Mouse (Mus musculus) cerebellum, adult (tissue): ENCODE measurements around the gene Stk32c.

ENCODE experiments used
- ATAC-seq: cut with Nextera tagmentation; 2 replicates; pipeline ENCODE4 v1.9.2; 2017; ENCODE audit warnings: mild to moderate bottlenecking, moderate library complexity, mixed read lengths; ENCODE audit not compliant: insufficient number of reproducible peaks, low FRiP score, low TSS enrichment

Stk32c gene

DNA sequence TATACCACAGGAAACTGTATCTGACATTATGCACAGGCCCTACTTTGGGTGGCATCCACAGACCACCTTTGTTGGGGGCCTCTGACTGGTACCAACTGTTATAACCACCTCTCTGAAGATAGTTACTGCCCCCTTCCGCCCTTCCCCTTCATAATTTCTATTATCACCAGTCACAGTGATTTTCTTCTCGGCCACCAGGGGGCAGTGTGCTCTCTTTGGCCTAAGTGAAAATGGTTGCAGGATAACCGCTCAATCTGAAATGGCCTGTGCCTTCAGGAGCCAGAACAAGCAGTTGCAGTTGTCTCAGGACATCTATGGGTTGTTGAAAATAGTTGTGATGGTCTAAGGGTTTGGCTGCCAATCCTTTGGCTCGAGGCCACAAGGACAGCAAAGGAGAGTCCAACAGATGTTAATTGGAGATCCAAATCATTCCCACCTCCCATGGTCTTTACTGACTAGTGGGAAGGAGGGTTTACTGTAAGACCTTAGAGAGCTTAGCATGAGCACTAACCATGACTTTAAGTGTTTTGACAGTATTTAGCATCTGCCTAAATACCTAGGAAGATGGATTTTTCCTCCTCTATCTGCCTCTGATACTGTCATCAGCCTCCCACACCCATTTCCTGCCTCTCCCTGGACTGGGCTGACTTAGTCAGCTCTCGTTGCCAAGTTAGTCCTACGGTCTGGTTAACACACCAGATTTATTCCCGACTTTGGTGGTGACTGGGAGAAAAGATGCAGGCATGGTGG lies 4.9 kb downstream of the Stk32c start:
- ATAC-seq = 0 out of 2 replicates have a peak, but pooled peaks have one; percentile 27

DNA sequence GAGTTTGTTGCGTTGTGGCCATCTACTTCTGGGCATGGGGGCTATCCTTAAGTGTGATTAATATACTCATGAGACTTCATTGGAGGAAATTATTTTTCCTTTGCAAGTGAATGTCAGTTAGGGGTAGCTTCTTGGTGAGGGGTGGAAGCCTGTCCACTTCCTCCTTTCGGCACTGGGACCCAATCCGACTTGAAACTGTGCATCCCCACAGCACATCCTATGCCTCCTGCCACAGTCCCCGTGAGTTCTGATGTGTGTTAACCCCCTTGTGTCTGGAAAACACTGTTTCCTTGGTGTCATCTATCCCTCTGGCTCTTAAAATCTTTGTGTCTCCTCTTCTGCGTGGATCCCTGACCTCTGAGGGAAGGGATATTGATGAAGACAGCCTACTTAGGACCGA lies 11.9 kb downstream of the Stk32c start:
- no peak for ATAC-seq

- peak; percentile 74; the same call in 1 of the 2 replicates for ATAC-seq
Measured at GRCm38 (mm10) chr7:139200108-139200507, 13.0 kb downstream of the Stk32c start.

- ATAC-seq = no peak
Measured at GRCm38 (mm10) chr7:139197022-139197421, 16.1 kb downstream of the Stk32c start.

DNA sequence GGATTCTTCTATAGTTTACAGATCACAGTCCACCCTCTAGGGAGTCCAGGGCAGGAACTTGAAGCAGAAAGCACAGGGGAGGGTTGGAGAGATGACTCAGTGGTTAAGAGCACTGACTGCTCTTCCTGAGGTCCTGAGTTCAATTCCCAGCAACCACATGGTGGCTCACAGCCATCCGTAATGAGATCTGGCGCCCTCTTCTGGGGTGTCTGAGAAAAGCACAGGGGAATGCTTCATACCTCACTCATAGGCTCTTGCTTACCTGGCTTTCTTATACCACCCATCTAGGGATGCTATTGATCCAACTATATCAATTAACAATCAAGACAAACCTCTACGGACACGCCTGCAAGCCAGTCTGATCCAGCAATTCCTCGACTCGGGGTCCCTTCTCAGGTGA lies 21.5 kb downstream of the Stk32c start:
- ATAC-seq = no peak

DNA sequence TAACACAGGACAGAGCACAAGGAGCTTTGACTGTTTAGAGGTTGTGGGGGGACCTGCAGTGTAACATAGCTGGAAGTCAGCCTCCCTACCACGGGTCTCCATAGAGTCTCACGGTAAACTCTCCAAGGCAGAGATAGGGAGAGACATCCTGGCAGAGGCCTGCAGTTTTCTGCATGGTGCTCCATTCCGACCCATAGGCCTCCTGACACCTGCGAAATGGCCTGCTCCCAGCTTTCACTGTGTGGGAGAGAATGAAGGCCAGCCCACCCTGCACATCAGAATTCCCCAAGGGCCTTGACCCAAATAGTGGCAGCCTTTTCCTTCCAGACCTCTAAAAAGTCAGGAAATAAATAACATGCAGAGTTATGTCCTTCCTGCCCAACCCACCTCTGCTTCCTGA lies 22.5 kb downstream of the Stk32c start:
- ATAC-seq = no peak

DNA sequence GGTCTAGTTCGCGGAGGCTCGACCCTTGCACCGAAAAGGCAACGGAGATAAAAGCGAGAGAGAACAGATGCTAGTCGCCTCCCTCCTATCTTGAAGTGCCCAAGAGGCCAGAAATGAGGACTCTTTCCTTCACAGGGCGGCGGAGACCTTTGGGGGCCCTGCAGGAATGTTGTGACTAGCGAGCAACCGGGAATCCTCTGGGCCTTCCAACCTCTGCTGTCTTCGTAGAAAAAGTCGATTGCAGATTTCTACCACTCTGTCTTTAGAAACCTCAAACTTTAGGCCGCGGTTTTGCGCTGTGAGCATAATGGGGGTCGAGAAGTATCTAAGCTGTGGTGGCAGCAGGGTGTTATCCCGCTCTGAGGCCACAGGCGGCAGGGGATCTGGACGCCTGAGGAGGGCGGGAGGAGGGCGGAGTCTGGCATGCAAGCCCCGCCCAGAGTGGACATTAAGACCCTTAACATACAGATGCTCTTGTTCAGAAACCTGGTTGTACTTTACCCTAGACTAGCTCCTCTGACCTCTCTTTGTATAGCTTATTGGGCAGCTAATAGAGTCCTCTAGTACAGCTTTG lies 24.4 kb downstream of the Stk32c start:
- no peak for ATAC-seq

DNA sequence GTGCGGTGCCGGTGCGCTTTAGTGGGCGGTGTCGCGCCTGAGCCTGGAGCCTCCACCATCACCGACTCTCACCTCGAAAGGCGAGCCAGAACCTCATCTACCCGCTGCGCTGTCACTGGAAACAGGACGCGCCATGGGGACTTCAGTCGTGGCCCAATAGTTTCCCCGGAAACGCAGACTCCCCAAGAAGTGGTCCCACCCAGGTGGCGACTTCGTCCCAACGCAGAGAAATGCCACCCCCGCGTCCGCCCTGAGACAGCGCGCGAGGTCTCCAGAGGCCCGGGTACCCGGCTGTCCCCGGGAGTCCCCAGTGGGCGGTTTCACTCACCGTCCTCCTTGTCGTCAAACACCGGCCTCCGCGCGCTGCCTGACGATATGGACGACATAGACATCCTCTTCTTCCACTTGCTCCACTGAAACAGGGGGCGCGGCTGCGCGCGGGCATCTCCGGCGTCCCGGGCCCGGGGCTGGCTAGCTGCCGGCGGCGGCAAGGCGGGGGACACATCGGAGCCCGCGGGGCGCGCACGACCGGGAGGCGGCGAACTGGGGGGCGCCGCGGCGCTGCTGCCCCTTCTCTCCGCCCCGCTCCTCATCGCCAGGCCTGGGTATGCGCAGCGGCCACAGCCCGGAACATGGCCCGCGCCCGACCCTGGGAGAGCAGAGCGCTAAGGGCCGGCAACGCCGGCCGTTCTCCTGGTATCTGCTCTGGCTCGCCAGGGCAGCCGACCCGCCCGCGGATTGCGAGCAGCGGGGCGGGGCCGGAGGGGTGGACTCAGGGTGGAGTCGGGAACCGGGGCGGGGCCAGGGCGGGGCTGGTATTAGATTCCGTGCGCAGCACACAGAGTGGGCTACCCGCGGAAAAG lies 25.1 kb downstream of the Stk32c start:
- ATAC-seq = peak; percentile 81; the same call in 1 of the 2 replicates

GRCm38 (mm10) chr7:139187277-139187676 lies 25.8 kb downstream of the Stk32c start:
- no peak for ATAC-seq

DNA sequence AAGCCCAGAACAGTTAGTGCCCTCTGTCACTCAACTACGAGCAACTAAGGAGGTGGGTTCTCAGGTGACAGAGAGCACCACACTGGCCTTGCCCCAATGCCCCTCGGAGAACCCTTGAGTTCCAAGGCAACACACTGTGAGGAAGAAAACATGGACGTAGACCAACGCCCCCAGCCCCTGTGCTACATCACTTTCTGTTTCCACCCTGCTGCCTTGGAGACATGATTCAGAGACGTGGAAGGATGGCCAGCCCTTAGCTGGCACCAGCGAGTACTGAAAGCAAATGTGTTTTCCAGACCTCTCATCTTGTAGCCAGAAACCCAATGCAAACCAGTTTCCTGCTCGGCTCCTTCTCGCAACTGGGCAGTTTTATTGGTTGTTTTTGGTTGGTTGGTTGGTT lies 26.7 kb downstream of the Stk32c start:
- ATAC-seq = no peak

DNA sequence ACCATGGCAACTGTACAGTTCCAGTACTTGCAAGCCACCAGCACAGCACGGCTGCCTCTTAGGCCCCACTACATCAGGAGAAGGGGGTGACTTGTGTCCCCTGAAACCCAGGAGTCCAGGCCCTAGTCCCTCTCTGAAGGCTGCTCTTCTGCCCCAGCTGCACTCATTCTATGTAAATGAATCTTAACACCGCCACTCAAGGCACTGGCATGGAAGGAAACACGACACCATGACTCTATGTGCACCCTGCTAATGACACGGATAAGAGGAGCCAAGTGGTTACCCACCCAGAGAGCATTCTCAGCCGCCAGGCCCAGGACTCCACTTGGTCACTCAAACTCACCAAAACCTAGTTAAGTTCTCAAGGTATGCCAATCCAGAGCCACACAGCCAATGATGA lies 27.1 kb downstream of the Stk32c start:
- ATAC-seq = no peak

- ATAC-seq = no peak
Measured at GRCm38 (mm10) chr7:139184846-139185245, 28.3 kb downstream of the Stk32c start.

- no peak for ATAC-seq
Measured at GRCm38 (mm10) chr7:139184396-139184795, 28.7 kb downstream of the Stk32c start.

- no peak for ATAC-seq
Measured at GRCm38 (mm10) chr7:139180058-139180457, 33.0 kb downstream of the Stk32c start.

DNA sequence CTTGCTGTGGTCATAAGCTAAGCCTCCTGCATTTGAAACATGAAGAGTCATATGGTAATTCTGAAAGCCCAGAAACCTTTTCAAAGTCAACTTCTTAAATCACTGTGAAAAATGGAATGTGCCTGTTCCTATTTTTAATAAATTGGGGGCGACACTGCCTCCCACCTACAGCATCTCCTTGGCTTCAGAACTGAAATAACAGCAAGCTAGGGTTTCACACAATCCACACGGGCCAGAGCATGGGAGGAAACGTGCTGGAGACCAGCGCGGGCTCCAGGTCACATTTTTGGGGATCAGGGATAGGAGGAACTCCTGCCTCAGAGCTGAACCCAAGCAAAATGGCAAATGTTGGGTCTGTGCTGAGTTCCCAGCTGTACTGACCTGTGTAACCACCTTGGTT lies 33.8 kb downstream of the Stk32c start:
- ATAC-seq = no peak

DNA sequence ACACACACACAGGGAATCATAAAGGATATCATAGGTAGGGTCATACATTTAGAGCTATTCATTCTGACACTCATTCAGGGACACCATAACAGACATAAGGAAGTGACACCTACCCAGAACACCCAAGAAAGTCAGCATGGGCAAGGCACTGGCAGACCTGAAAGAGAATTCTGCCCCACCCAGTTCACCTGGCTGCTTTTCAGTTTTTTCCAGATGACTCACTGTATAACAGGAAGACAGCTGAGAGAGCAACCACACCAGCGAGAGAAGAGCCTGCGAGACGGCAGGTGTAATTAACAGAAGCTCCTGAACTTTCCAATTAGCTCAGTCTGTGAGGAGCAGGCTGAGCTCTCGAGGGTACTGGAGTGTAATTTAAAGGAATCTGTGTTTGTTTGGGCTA lies 44.0 kb downstream of the Stk32c start:
- ATAC-seq = no peak

- ATAC-seq = no peak
Measured at GRCm38 (mm10) chr7:139164410-139164809, 48.7 kb downstream of the Stk32c start.

- no peak; the same call in 1 of the 2 replicates for ATAC-seq
Measured at GRCm38 (mm10) chr7:139158956-139159355, 54.2 kb downstream of the Stk32c start.

DNA sequence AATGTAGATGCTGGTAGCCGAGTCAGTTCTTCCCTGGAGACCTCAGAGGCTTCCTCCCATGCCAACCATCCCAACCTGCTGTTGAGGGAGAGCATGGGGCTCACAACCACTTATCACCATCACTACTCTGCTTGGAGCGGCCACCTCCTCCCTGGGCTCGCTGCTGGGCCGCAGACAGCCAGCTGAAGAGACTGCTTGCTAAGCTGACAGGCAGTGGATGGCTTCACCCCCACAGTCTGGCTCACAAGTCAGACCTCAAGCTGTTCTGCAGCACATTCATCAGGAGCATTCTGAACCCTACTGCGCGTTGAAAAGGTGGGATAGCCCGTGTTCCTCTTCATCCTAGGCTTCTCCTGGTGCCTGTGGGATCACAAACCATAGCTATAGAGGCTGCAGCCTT lies 54.6 kb downstream of the Stk32c start:
- no peak for ATAC-seq

DNA sequence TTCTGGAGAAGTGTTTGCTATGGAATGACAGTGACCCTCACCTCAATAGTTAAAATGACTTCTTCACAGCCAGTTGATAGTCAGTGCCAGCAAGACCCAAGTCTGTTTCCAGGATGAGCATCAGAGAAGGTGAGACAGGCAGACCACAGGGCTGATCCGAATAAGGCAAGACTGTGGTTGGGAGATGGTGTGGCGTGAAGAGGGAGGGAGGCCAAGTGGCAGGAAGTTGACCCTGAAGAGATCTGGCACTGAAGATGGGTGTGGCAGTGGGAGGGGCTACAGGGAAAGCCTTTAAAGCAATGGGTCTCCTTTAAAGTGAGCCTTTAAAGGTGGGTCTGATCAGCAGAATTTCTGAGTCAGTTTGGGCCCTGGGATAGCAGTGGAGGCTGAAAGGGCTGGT lies 55.6 kb downstream of the Stk32c start:
- ATAC-seq = no peak

DNA sequence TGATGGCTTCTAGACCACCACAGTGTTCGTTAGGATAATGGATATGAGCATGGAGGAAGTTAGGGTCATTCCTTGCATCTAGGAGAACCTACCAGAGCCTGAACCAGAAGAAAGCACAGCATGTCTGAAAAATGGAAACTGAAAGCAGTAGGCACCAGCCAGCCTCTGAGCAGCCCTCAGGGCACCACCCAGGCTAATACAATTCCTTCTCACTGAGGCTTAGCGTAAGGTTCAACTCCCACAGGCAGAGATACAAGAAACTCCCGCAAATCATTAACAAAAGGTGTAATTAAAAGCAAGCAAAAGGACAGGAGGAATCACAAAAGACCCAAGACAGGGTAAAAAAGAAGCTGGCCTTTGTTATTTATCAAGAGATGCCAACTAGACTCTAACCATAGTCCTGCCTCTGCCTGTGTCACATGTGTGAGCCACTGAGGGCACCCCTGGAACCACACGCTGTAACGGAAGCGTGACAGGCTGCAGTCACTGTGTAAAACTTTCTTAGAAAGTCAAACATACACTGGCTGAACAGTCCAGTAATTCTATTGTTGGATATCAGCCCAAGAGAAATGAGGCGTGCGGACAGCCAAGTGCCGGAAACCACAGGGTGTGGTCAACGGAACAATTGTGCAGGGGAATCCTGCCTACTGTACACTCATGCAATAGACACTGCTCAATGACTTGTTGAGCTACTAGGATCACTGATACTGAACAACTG lies 56.6 kb downstream of the Stk32c start:
- ATAC-seq = no peak
